Mouse (Mus musculus) bone marrow, adult 2 months (tissue): ENCODE data around the gene Fzd2.

ENCODE experiments used
- CTCF ChIP-seq: fragments of 200-500 bp; IDR thresholded peaks from 2 replicates; pipeline ENCODE4 v1.5.1; 2011; ENCODE audit warnings: low read length, control low read depth; ENCODE audit not compliant: control insufficient read depth, insufficient read depth
- POLR2A ChIP-seq: fragments of 200-500 bp; IDR thresholded peaks from 2 replicates; pipeline ENCODE4 v1.6.1; 2011; ENCODE audit warnings: low read depth, mild to moderate bottlenecking, control low read depth, low read length, borderline replicate concordance; ENCODE audit not compliant: control insufficient read depth

DNA sequence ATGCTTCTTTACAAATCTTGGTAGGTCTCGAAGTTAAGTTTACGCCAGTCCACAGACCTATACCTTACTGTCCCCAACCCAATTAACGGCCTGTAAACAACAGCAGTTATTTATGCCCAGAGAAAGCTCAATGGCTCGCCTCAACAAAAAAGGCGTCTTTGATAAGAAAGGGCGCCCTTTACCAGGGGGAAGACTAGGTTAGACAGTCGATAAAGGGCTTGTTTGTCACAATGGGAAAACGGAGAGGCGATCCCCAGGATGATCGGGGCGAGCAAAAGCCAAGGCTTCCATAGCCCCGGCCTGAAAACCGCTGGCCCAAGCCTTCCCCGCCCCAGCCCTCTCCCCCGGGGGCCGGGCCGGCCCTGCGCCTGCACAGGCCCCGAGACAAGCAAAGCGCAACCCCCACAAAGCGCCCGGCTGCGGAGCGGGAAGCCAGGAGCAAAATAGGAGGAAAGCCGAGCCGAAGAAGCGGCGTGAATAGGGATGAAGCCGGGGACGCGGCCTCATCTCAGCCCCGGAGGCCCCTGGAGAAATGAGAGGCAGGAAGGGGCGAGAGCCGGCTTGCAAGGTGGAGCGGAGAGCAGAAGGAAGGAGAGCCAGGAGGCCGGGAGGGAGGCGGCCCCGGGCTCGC, 48.7 kb upstream of the Fzd2 start:
- TF ChIP-seq CTCF (no peak), POLR2A (no peak)
